Mouse (Mus musculus): ENCODE results near the gene Rnf167.

- TF ChIP-seq POLR2A (IDR thresholded peaks at IDR 0.05; ENCODE audit: borderline replicate concordance, control insufficient read depth, low read depth, low read length) (no peak), CTCF (IDR thresholded peaks at IDR 0.05; ENCODE audit: control insufficient read depth, insufficient read depth, low read length) (no peak)
These were observed 27.9 kb upstream of the Rnf167 start, which contains the start of gene Chrne for GRCm38 (mm10) chr11:70619101-70619500.

All from bone marrow, adult 2 months (tissue).